Mouse (Mus musculus): ENCODE results near the gene Fancc. TPM values are rescaled to one million over a fixed set of nuclear protein-coding genes. Genes with fewer than 3 reads are reported as not detected.

Fancc gene
- polyA plus RNA-seq, 1 experiment from 2014 or later, result 7.9 TPM

- no peak for ATAC-seq
- H3K27me3 ChIP-seq, result no peaks in the 10 kb centered on the region
- in situ Hi-C loops (cut with MboI; ENCODE audit: low pct_unique_long_range_greater_than_20kb), result no loop called here
- ChIA-PET POLR2A (no interaction called here), CTCF (interaction anchor here (1.1 to 2.0 kb wide), 3 partner anchors 9 to 83 kb away, joined by 3 to 4 read pairs (median 3); no protein-coding TSS in a partner anchor)
- no peak for DNase-seq (ENCODE audit: low read depth, low spot score)
- TF ChIP-seq CTCF (IDR thresholded peaks at IDR 0.05), result no peak
These were observed 17.9 kb upstream of the Fancc start for GRCm38 (mm10) chr13:63514931-63515360.

GRCm38 (mm10) chr13:63513374-63514098 is 16.5 kb upstream of the Fancc start:
- DNase-seq (ENCODE audit: low read depth, low spot score) (no peak), ATAC-seq (no peak)
- CTCF ChIA-PET, result no interaction called here
- in situ Hi-C loops (cut with MboI; ENCODE audit: low pct_unique_long_range_greater_than_20kb), result no loop called here
- TF ChIP-seq CTCF (IDR thresholded peaks at IDR 0.05), result no peak
- POLR2A ChIA-PET, result no interaction called here
- no peaks in the 10 kb centered on the region for H3K27me3 ChIP-seq

GRCm38 (mm10) chr13:63512411-63512810 is 15.3 kb upstream of the Fancc start:
- no peak for DNase-seq (ENCODE audit: low read depth, low spot score)
- CTCF ChIA-PET, result no interaction called here
- in situ Hi-C loops (cut with MboI; ENCODE audit: low pct_unique_long_range_greater_than_20kb), result no loop called here

GRCm38 (mm10) chr13:63507821-63508220 is 10.7 kb upstream of the Fancc start:
- DNase-seq (ENCODE audit: low read depth, low spot score), result no peak
- ChIA-PET POLR2A (no interaction called here), CTCF (no interaction called here)
- no peak for ATAC-seq
- H3K27me3 ChIP-seq, result no peaks in the 10 kb centered on the region
- in situ Hi-C loops (cut with MboI; ENCODE audit: low pct_unique_long_range_greater_than_20kb), result no loop called here
- no peak for TF ChIP-seq CTCF (IDR thresholded peaks at IDR 0.05)

More at GRCm38 (mm10) chr13:63512411-63512810, 15.3 kb upstream of the Fancc start:
- no peak for ATAC-seq
- no peak for TF ChIP-seq CTCF (IDR thresholded peaks at IDR 0.05)
- POLR2A ChIA-PET, result interaction anchor here (0.6 kb wide), 2 partner anchors 158 to 332 kb away, joined by 3 read pairs; no protein-coding TSS in a partner anchor
- H3K27me3 ChIP-seq, result no peaks in the 10 kb centered on the region

GRCm38 (mm10) chr13:63507001-63507556 is 10.0 kb upstream of the Fancc start:
- CTCF ChIA-PET, result interaction anchor here (1.4 kb wide), 1 partner anchor 9 kb away, joined by 3 read pairs; no protein-coding TSS in a partner anchor
- ATAC-seq, result no peak
- POLR2A ChIA-PET, result interaction anchor here (0.5 kb wide), 1 partner anchor 31 kb away, joined by 3 read pairs; no protein-coding TSS in a partner anchor
- no peak for DNase-seq (ENCODE audit: low read depth, low spot score)
- H3K27me3 ChIP-seq, result no peaks in the 10 kb centered on the region
- no peak for TF ChIP-seq CTCF (IDR thresholded peaks at IDR 0.05)
- in situ Hi-C loops (cut with MboI; ENCODE audit: low pct_unique_long_range_greater_than_20kb), result no loop called here

GRCm38 (mm10) chr13:63506364-63506763 is 9.3 kb upstream of the Fancc start:
- TF ChIP-seq CTCF (IDR thresholded peaks at IDR 0.05), result no peak
- CTCF ChIA-PET, result interaction anchor here (1.4 kb wide), 1 partner anchor 9 kb away, joined by 3 read pairs; no protein-coding TSS in a partner anchor
- H3K27me3 ChIP-seq, result no peaks in the 10 kb centered on the region
- POLR2A ChIA-PET, result interaction anchor here (0.5 kb wide), 1 partner anchor 30 kb away, joined by 3 read pairs; no protein-coding TSS in a partner anchor
- in situ Hi-C loops (cut with MboI; ENCODE audit: low pct_unique_long_range_greater_than_20kb), result no loop called here
- DNase-seq (ENCODE audit: low read depth, low spot score) (no peak), ATAC-seq (no peak)

GRCm38 (mm10) chr13:63502391-63502790 is 5.3 kb upstream of the Fancc start:
- DNase-seq (ENCODE audit: low read depth, low spot score) (no peak), ATAC-seq (no peak)
- no peak for TF ChIP-seq CTCF (IDR thresholded peaks at IDR 0.05)
- CTCF ChIA-PET, result no interaction called here
- H3K27me3 ChIP-seq, result no peaks in the 10 kb centered on the region
- POLR2A ChIA-PET, result no interaction called here
- in situ Hi-C loops (cut with MboI; ENCODE audit: low pct_unique_long_range_greater_than_20kb), result no loop called here

GRCm38 (mm10) chr13:63499489-63499888 is 2.4 kb upstream of the Fancc start:
- POLR2A ChIA-PET, result no interaction called here
- in situ Hi-C loops (cut with MboI; ENCODE audit: low pct_unique_long_range_greater_than_20kb), result no loop called here
- DNase-seq (ENCODE audit: low read depth, low spot score) (no peak), ATAC-seq (no peak)
- no peak for TF ChIP-seq CTCF (IDR thresholded peaks at IDR 0.05)
- CTCF ChIA-PET, result no interaction called here
- H3K27me3 ChIP-seq, result no peaks in the 10 kb centered on the region

GRCm38 (mm10) chr13:63487707-63488042 is 9.4 kb downstream of the Fancc start:
- no peak for DNase-seq (ENCODE audit: low read depth, low spot score)
- TF ChIP-seq CTCF (IDR thresholded peaks at IDR 0.05), result no peak
- in situ Hi-C loops (cut with MboI; ENCODE audit: low pct_unique_long_range_greater_than_20kb), result no loop called here
- POLR2A ChIA-PET, result no interaction called here
- H3K27me3 ChIP-seq, result peaks cover 15% of the 10 kb centered on the region
- no peak for ATAC-seq
- CTCF ChIA-PET, result interaction anchor here (1.6 kb wide), 1 partner anchor 11 kb away, joined by 4 read pairs; no protein-coding TSS in a partner anchor

GRCm38 (mm10) chr13:63486791-63487706 is 10.0 kb downstream of the Fancc start:
- no peak for TF ChIP-seq CTCF (IDR thresholded peaks at IDR 0.05)
- H3K27me3 ChIP-seq, result peaks cover 15% of the 10 kb centered on the region
- CTCF ChIA-PET, result no interaction called here
- ATAC-seq (no peak), DNase-seq (ENCODE audit: low read depth, low spot score) (no peak)
- in situ Hi-C loops (cut with MboI; ENCODE audit: low pct_unique_long_range_greater_than_20kb), result no loop called here
- POLR2A ChIA-PET, result no interaction called here
